Mouse (Mus musculus): Measurements from ENCODE around the gene Slc22a5. TPM values are rescaled to one million over a fixed set of nuclear protein-coding genes. Genes with fewer than 3 reads are reported as not detected.
A peak's percentile ranks its signal among the peaks of the same experiment; 100 is the strongest.
"Not testable (repeated sequence)": the region's sequence is repeated elsewhere in the genome, so short reads cannot be mapped to it uniquely, and the experiment has no call there.

The Slc22a5 gene
- polyA plus RNA-seq, 2 experiments from 2014 or later, result 25.9 to 29.3 TPM

- no peak for ATAC-seq
Observed at GRCm38 (mm10) chr11:53888242-53888641, 3.2 kb downstream of the Slc22a5 start.

- no peak for ATAC-seq
Observed at GRCm38 (mm10) chr11:53883287-53883686, 8.2 kb downstream of the Slc22a5 start.

- ATAC-seq, result not testable (repeated sequence)
Observed at GRCm38 (mm10) chr11:53878096-53878495, 13.4 kb downstream of the Slc22a5 start.

GRCm38 (mm10) chr11:53876488-53876887 lies 15.0 kb downstream of the Slc22a5 start:
- ATAC-seq, result no peak

- peak; percentile 45 for ATAC-seq
Observed at GRCm38 (mm10) chr11:53874706-53875105, 16.8 kb downstream of the Slc22a5 start.

GRCm38 (mm10) chr11:53873909-53874704 lies 17.4 kb downstream of the Slc22a5 start:
- not testable (repeated sequence) for ATAC-seq

GRCm38 (mm10) chr11:53871786-53872507 lies 19.5 kb downstream of the Slc22a5 start:
- ATAC-seq, result no peak

- ATAC-seq, result no peak
Observed at GRCm38 (mm10) chr11:53869172-53869571, 22.3 kb downstream of the Slc22a5 start.

- ATAC-seq, result not testable (repeated sequence)
Observed at GRCm38 (mm10) chr11:53868323-53868722, 23.1 kb downstream of the Slc22a5 start.

- not testable (repeated sequence) for ATAC-seq
Observed at GRCm38 (mm10) chr11:53864724-53865310, 26.6 kb downstream of the Slc22a5 start.

GRCm38 (mm10) chr11:53860944-53861343 lies 30.5 kb downstream of the Slc22a5 start:
- ATAC-seq, result not testable (repeated sequence)

- ATAC-seq, result peak; percentile 87
Observed at GRCm38 (mm10) chr11:53858761-53859580, 32.5 kb downstream of the Slc22a5 start, which contains the start of gene Gm12216. Gene Gm12216, minus strand, starts transcription at chr11:53859256.

GRCm38 (mm10) chr11:53858058-53858760 lies 33.3 kb downstream of the Slc22a5 start:
- ATAC-seq, result peak; percentile 4

GRCm38 (mm10) chr11:53853665-53854064 lies 37.8 kb downstream of the Slc22a5 start:
- no peak for ATAC-seq

GRCm38 (mm10) chr11:53851795-53852194 lies 39.7 kb downstream of the Slc22a5 start:
- ATAC-seq, result peak; percentile 99

GRCm38 (mm10) chr11:53849588-53850320 lies 41.7 kb downstream of the Slc22a5 start:
- no peak for ATAC-seq

- peak; percentile 91 for ATAC-seq
Observed at GRCm38 (mm10) chr11:53845680-53846079, 45.8 kb downstream of the Slc22a5 start.

- no peak for ATAC-seq
Observed at GRCm38 (mm10) chr11:53843106-53843505, 48.4 kb downstream of the Slc22a5 start.

GRCm38 (mm10) chr11:53842161-53842581 lies 49.3 kb downstream of the Slc22a5 start:
- no peak for ATAC-seq

GRCm38 (mm10) chr11:53841514-53841913 lies 49.9 kb downstream of the Slc22a5 start:
- peak; percentile 19 for ATAC-seq
